Mouse (Mus musculus) heart, embryonic 14.5 days (tissue): ENCODE results near the gene Hs3st2. TPM values are rescaled to one million over a fixed set of nuclear protein-coding genes. Genes with fewer than 3 reads are reported as not detected.

Source experiments
- ATAC-seq: fragments of 200-750 bp; cut with Nextera tagmentation; 2 replicates; pipeline ENCODE4 v1.8.0; 2017; ENCODE audit warnings: low read depth, moderate TSS enrichment; ENCODE audit not compliant: insufficient number of reproducible peaks, insufficient read depth, low FRiP score
- H3K27ac ChIP-seq, 2 experiments: fragments of 200-500 bp in 1 of 2; fragments of 300-500 bp in 1 of 2; sonication (generic) in 1 of 2; replicated peaks in 1 of 2; 2 replicates each; pipeline ENCODE4 v1.5.1; 2012 to 2014; ENCODE audit warnings: low read depth in 2 of 2, low read length in 2 of 2, control low read depth in 1 of 2, mild to moderate bottlenecking in 1 of 2, mixed read lengths in 1 of 2; ENCODE audit not compliant: control insufficient read depth in 1 of 2, insufficient read depth in 1 of 2
- H3K27me3 ChIP-seq: fragments of 300-500 bp; sonication (generic); 2 replicates; pipeline ENCODE4 v1.6.1; 2014; ENCODE audit warnings: mild to moderate bottlenecking, low read length, control low read depth; ENCODE audit not compliant: control insufficient read depth, insufficient read depth
- H3K36me3 ChIP-seq: fragments of 300-500 bp; sonication (generic); 2 replicates; pipeline ENCODE4 v1.6.1; 2014; ENCODE audit warnings: mild to moderate bottlenecking, control low read depth, low read length, mixed read lengths; ENCODE audit not compliant: control insufficient read depth, insufficient read depth
- H3K4me1 ChIP-seq, 2 experiments: fragments of 200-500 bp in 1 of 2; fragments of 300-500 bp in 1 of 2; sonication (generic) in 1 of 2; 2 replicates each; pipeline ENCODE4 v1.6.1; 2012 to 2014; ENCODE audit warnings: low read length in 2 of 2, control low read depth in 1 of 2, mixed read lengths in 1 of 2; ENCODE audit not compliant: control insufficient read depth in 2 of 2, insufficient read depth in 2 of 2
- H3K4me2 ChIP-seq: fragments of 300-500 bp; sonication (generic); 2 replicates; pipeline ENCODE4 v1.6.1; 2014; ENCODE audit warnings: mild to moderate bottlenecking, low read length
- H3K4me3 ChIP-seq, 2 experiments: fragments of 200-500 bp in 1 of 2; fragments of 300-500 bp in 1 of 2; sonication (generic) in 1 of 2; 2 replicates each; pipeline ENCODE4 v1.5.1; 2012 to 2014; ENCODE audit warnings: low read length in 2 of 2, mild to moderate bottlenecking in 2 of 2, control low read depth in 1 of 2, low read depth in 1 of 2, moderate library complexity in 1 of 2; ENCODE audit not compliant: control insufficient read depth in 1 of 2, insufficient read depth in 1 of 2
- H3K9ac ChIP-seq: fragments of 300-500 bp; sonication (generic); 2 replicates; pipeline ENCODE4 v1.6.1; 2014; ENCODE audit warnings: mild to moderate bottlenecking, low read length
- H3K9me3 ChIP-seq: fragments of 300-500 bp; sonication (generic); 2 replicates; pipeline ENCODE4 v1.6.1; 2016; ENCODE audit warnings: low read length, control low read depth; ENCODE audit not compliant: control insufficient read depth
- WGBS: fragments of 180-500 bp; shearing (Covaris S2); extraction: QIAGEN DNeasy Blood & Tissue Kit; methylation state at CpG from one replicate; pipeline ENCODE4 v1.1.7; 2014; 5-methylcytosine and 5-hydroxymethylcytosine counted together
- polyA plus RNA-seq: library from polyadenylated mRNA; unstranded; fragments of >200 nt; fragmentation: Nextera tagmentation; extraction: Ambion mirVana; gene quantifications from 2 replicates; pipeline ENCODE4 v1.2.1, GENCODE M21; 2014

Hs3st2 gene
- polyA plus RNA-seq, 1 experiment from 2014 or later: 0.59 TPM

DNA sequence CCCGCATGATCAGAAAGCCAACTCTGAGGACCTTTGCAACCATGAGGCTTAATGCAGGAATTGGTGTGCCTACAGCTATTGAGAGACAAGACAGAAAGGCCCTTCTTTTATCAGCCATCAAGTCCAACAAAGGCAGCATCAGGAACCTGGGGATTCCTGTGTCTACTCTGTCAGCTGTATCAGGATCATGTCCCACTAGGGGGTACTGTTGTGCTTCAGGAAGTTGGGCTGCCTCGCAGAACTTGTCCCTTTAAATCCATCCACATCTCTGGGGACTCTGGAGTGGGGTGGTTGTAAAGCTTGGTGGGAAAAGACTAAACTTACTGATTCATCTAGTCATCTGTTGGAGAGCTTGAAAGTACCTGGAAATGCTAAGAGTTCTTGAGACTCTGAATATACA lies 93.6 kb downstream of the Hs3st2 start:
- H3K9ac ChIP-seq: no peak overlapping the region
- 68% methylated on average over 2 of the region's 2 CpGs for WGBS

DNA sequence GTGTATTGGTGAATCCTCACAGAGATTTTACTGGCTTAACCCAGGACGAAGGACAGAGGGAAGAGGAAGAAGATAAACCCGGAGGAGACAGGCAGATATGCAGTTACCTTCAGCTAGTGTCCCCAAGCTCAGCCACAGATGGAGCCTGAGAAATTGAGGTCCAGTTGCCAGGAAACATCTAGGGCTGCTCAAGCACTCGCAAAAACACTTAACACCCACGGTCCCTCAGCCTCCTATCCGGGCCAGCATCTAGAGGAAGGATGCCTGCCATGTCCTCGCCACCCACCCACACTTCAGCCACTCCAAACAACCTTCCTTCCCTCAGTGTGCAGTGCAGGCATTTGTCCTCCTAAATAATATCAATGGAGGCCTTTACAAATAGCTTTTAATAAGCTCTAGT lies 95.6 kb downstream of the Hs3st2 start:
- Histone ChIP-seq H3K9ac (no peak overlapping the region), H3K27ac (no peak overlapping the region), H3K4me1 (no peaks in the 10 kb centered on the region), H3K4me2 (no peak overlapping the region), H3K9me3 (no peaks in the 10 kb centered on the region), H3K27me3 (no peaks in the 10 kb centered on the region), H3K36me3 (no peaks in the 10 kb centered on the region), H3K4me3 (no peak overlapping the region)
- 50% methylated on average over 6 of the region's 6 CpGs for WGBS
- no peak for ATAC-seq

More for the DNA sequence above, 93.6 kb downstream of the Hs3st2 start:
- Histone ChIP-seq H3K4me2 (no peak overlapping the region), H3K27ac (no peak overlapping the region), H3K9me3 (no peaks in the 10 kb centered on the region), H3K4me3 (no peak overlapping the region), H3K36me3 (no peaks in the 10 kb centered on the region), H3K27me3 (no peaks in the 10 kb centered on the region), H3K4me1 (no peaks in the 10 kb centered on the region)
- no peak for ATAC-seq

- ATAC-seq: no peak
- Histone ChIP-seq H3K4me3 (no peak overlapping the region), H3K36me3 (no peaks in the 10 kb centered on the region), H3K9ac (no peak overlapping the region), H3K4me2 (no peak overlapping the region), H3K27ac (no peak overlapping the region), H3K4me1 (no peaks in the 10 kb centered on the region), H3K9me3 (no peaks in the 10 kb centered on the region), H3K27me3 (no peaks in the 10 kb centered on the region)
- 76% methylated on average over 9 of the region's 9 CpGs for WGBS
Measured at GRCm38 (mm10) chr7:121489401-121489800, 97.7 kb downstream of the Hs3st2 start.

- 77% methylated on average over 3 of the region's 3 CpGs for WGBS
- no peak for ATAC-seq
- no peak overlapping the region for H3K9ac ChIP-seq
- H3K4me1 ChIP-seq: no peaks in the 10 kb centered on the region
- H3K4me3 ChIP-seq: no peak overlapping the region
- no peak overlapping the region for H3K27ac ChIP-seq
- H3K9me3 ChIP-seq: no peaks in the 10 kb centered on the region
- H3K4me2 ChIP-seq: no peak overlapping the region
- no peaks in the 10 kb centered on the region for H3K27me3 ChIP-seq
- no peaks in the 10 kb centered on the region for H3K36me3 ChIP-seq
Measured at GRCm38 (mm10) chr7:121491455-121492005, 99.9 kb downstream of the Hs3st2 start.

GRCm38 (mm10) chr7:121500516-121500915 lies 108.9 kb downstream of the Hs3st2 start:
- Histone ChIP-seq H3K4me2 (no peak overlapping the region), H3K9me3 (no peaks in the 10 kb centered on the region), H3K4me1 (no peaks in the 10 kb centered on the region; a peak in 1 of 4 replicates), H3K36me3 (no peaks in the 10 kb centered on the region), H3K4me3 (no peak overlapping the region), H3K9ac (no peak overlapping the region), H3K27me3 (no peaks in the 10 kb centered on the region), H3K27ac (no peak overlapping the region)
- WGBS: 78% methylated on average over 17 of the region's 17 CpGs
- ATAC-seq: no peak

- Histone ChIP-seq H3K27me3 (no peaks in the 10 kb centered on the region), H3K4me1 (no peaks in the 10 kb centered on the region; a peak in 1 of 4 replicates), H3K27ac (no peak overlapping the region), H3K9ac (no peak overlapping the region), H3K4me2 (no peak overlapping the region), H3K9me3 (no peaks in the 10 kb centered on the region), H3K4me3 (no peak overlapping the region), H3K36me3 (no peaks in the 10 kb centered on the region)
- 55% methylated on average over 10 of the region's 10 CpGs for WGBS
- no peak for ATAC-seq
Measured at GRCm38 (mm10) chr7:121501666-121502065, 110.0 kb downstream of the Hs3st2 start.

DNA sequence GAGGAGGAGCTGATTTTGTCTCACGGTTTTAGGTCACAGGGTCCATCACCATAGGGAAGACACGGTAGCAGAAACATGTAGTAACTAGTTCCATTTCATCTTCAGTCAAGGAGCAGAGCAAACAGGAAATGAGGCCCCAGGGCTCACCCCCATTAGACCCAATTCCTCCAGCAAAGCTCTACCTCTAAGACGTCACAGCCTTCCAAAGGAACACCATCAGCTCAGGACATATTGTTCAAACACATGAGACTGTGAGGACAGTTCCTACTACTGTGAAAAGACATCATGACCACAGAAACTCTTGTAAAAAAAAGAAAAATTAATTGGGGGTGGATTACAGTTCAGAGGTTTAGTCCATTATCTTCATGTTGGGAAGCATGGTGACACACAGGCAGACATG lies 125.1 kb downstream of the Hs3st2 start:
- Histone ChIP-seq H3K4me2 (no peak overlapping the region), H3K9ac (no peak overlapping the region), H3K4me1 (no peaks in the 10 kb centered on the region), H3K36me3 (no peaks in the 10 kb centered on the region), H3K4me3 (no peak overlapping the region), H3K27me3 (no peaks in the 10 kb centered on the region), H3K27ac (no peak overlapping the region), H3K9me3 (no peaks in the 10 kb centered on the region)
- WGBS: 70% methylated on average over 3 of the region's 3 CpGs
- no peak for ATAC-seq

GRCm38 (mm10) chr7:121517165-121517591 lies 125.5 kb downstream of the Hs3st2 start:
- no peak for ATAC-seq
- Histone ChIP-seq H3K4me3 (no peak overlapping the region), H3K9me3 (no peaks in the 10 kb centered on the region), H3K36me3 (no peaks in the 10 kb centered on the region), H3K4me2 (no peak overlapping the region), H3K9ac (no peak overlapping the region), H3K27me3 (no peaks in the 10 kb centered on the region), H3K4me1 (no peaks in the 10 kb centered on the region), H3K27ac (no peak overlapping the region)
- 66% methylated on average over 3 of the region's 3 CpGs for WGBS
